Mouse (Mus musculus) embryonic facial prominence, embryonic 11.5 days (tissue): ENCODE results near the gene Svs2. TPM values are rescaled to one million over a fixed set of nuclear protein-coding genes. Genes with fewer than 3 reads are reported as not detected.

Source experiments
- ATAC-seq: fragments of 200-750 bp; cut with Nextera tagmentation; replicated peaks from 2 replicates; pipeline ENCODE4 v1.8.0; 2017; ENCODE audit warnings: low read depth; ENCODE audit not compliant: insufficient number of reproducible peaks, low FRiP score, low TSS enrichment
- DNase-seq: peaks from one replicate; pipeline ENCODE4 v3.0.0-alpha.2; 2015; ENCODE audit warnings: low spot score
- H3K27ac ChIP-seq: fragments of 300-500 bp; sonication (generic); replicated peaks from 2 replicates; pipeline ENCODE4 v1.5.1; 2014; ENCODE audit warnings: mild to moderate bottlenecking, low read depth, low read length, control low read depth
- H3K27me3 ChIP-seq: fragments of 300-500 bp; sonication (generic); 2 replicates; pipeline ENCODE4 v1.6.1; 2014; ENCODE audit warnings: mild to moderate bottlenecking, low read length, moderate library complexity, mixed read lengths; ENCODE audit not compliant: control insufficient read depth, insufficient read depth
- H3K36me3 ChIP-seq: fragments of 300-500 bp; sonication (generic); replicated peaks from 2 replicates; pipeline ENCODE4 v1.6.1; 2014; ENCODE audit warnings: low read depth, mild to moderate bottlenecking, low read length, moderate library complexity, mixed read lengths; ENCODE audit not compliant: control insufficient read depth, insufficient read depth
- H3K4me1 ChIP-seq: fragments of 300-500 bp; sonication (generic); 2 replicates; pipeline ENCODE4 v1.6.1; 2014; ENCODE audit warnings: low read length, mixed read lengths; ENCODE audit not compliant: control insufficient read depth, insufficient read depth
- H3K4me2 ChIP-seq: fragments of 300-500 bp; sonication (generic); 2 replicates; pipeline ENCODE4 v1.6.1; 2014; ENCODE audit warnings: low read depth, mild to moderate bottlenecking, control low read depth, low read length, moderate library complexity
- H3K4me3 ChIP-seq: fragments of 300-500 bp; sonication (generic); 2 replicates; pipeline ENCODE4 v1.5.1; 2014; ENCODE audit warnings: low read depth, low read length, control low read depth
- H3K9ac ChIP-seq: fragments of 300-500 bp; sonication (generic); replicated peaks from 2 replicates; pipeline ENCODE4 v1.6.1; 2014; ENCODE audit warnings: mild to moderate bottlenecking, control low read depth, low read length
- H3K9me3 ChIP-seq: fragments of 300-500 bp; sonication (generic); replicated peaks from 2 replicates; pipeline ENCODE4 v1.6.1; 2016; ENCODE audit warnings: mild to moderate bottlenecking, low read length, inconsistent platforms, mixed read lengths; ENCODE audit not compliant: control insufficient read depth
- WGBS: fragments of 180-500 bp; shearing (Covaris S2); extraction: QIAGEN DNeasy Blood & Tissue Kit; methylation state at CpG from one replicate; pipeline ENCODE4 v1.1.7; 2014; 5-methylcytosine and 5-hydroxymethylcytosine counted together
- polyA plus RNA-seq: library from polyadenylated mRNA; unstranded; fragments of >200 nt; fragmentation: Nextera tagmentation; extraction: Ambion mirVana; gene quantifications from 2 replicates; pipeline ENCODE4 v1.2.1, GENCODE M21; 2014

The Svs2 gene
- polyA plus RNA-seq, 1 experiment from 2014 or later, result not detected

DNA sequence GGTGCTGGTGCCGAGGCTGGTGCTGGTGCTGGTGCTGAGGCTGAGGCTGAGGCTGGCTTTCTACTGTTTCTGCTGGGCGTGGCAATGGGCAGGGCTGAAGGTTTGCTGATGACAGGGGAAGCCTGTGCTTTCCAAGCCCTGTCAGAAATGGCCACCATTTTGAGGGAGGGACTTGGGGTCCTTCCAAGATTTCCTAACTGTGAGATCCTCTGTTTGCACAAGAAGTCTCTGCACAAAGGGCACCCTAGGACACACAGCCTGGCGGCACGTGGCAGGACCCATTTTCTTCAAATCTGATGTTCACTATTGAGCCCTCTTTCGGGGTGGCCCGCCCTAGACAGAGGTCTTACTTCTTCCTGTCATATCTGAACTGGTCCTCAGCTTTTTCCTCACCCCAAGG, 47.7 kb downstream of the Svs2 start, which contains the start of gene Wfdc12:
TSS of gene Wfdc12 (minus strand) at position 33 of the 400 bp plus-strand sequence.
- Histone ChIP-seq H3K27me3 (no peaks in the 10 kb centered on the region), H3K4me2 (no peak within 1 kb of the TSS), H3K9ac (no peak within 1 kb of the TSS), H3K36me3 (no peaks in the 10 kb centered on the region), H3K27ac (no peak within 1 kb of the TSS), H3K9me3 (no peaks in the 10 kb centered on the region), H3K4me1 (no peaks in the 10 kb centered on the region), H3K4me3 (no peak within 1 kb of the TSS)
- WGBS, result 86% methylated on average over 6 of the region's 6 CpGs
- no peak for DNase-seq
- no peak for ATAC-seq

DNA sequence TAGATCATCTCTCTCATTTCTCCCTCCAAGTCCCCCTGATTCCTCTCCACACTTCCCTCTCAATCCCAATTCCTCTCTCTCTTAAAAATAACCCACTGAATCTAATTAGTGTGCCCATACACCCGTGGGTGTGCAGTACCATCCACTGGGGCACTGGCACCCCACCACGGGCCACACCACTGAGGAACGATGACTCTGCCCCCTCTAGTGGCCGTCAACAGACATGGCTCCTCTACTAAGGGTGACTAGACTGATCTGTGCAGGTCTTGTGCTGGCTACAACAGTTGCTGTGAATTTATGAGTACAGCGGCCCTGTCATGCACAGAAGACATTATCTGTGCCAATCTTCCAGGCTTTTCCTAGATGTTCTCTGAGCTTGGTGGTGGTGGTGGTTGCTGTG, 49.5 kb downstream of the Svs2 start:
- 27% methylated on average over 5 of the region's 5 CpGs for WGBS
- H3K9me3 ChIP-seq, result no peaks in the 10 kb centered on the region
- H3K27me3 ChIP-seq, result no peaks in the 10 kb centered on the region
- no peak overlapping the region for H3K4me2 ChIP-seq
- H3K27ac ChIP-seq, result no peak overlapping the region
- no peak for ATAC-seq
- no peaks in the 10 kb centered on the region for H3K36me3 ChIP-seq
- peak; percentile 10 for DNase-seq
- no peak overlapping the region for H3K9ac ChIP-seq
- no peak overlapping the region for H3K4me3 ChIP-seq
- H3K4me1 ChIP-seq, result no peaks in the 10 kb centered on the region

Other genes starting within 250 kb of the Svs2 start
- 332 and 344 TPM in 2 replicates for gene Ywhab, start 243.5 kb downstream of the Svs2 start, polyA plus RNA-seq
- gene Pabpc1l, start 213.0 kb downstream of the Svs2 start, polyA plus RNA-seq, result 1.4 and 2.2 TPM in 2 replicates
- 26.5 and 31.4 TPM in 2 replicates for gene Stk4, start 168.1 kb downstream of the Svs2 start, polyA plus RNA-seq
- gene Tomm34, start 167.3 kb downstream of the Svs2 start, polyA plus RNA-seq, result 60.5 and 61.0 TPM in 2 replicates
- 0.07 and 0.20 TPM in 2 replicates for gene Kcns1, start 67.4 kb downstream of the Svs2 start, polyA plus RNA-seq
- gene Wfdc5, start 55.7 kb downstream of the Svs2 start, polyA plus RNA-seq, result not detected in 2 replicates
- gene Wfdc12, start 47.9 kb downstream of the Svs2 start, polyA plus RNA-seq, result not detected in 2 replicates
- not detected in 2 replicates for gene Wfdc15a, start 38.3 kb downstream of the Svs2 start, polyA plus RNA-seq
- not detected in 2 replicates for gene Wfdc15b, start 16.8 kb downstream of the Svs2 start, polyA plus RNA-seq
- gene Svs3b, start 18.2 kb upstream of the Svs2 start, polyA plus RNA-seq, result not detected in 2 replicates
- not detected in 2 replicates for gene Svs4, start 40.0 kb upstream of the Svs2 start, polyA plus RNA-seq
- gene Svs3a, start 50.8 kb upstream of the Svs2 start, polyA plus RNA-seq, result not detected in 2 replicates
- not detected in 2 replicates for gene Svs6, start 78.3 kb upstream of the Svs2 start, polyA plus RNA-seq
- not detected in 2 replicates for gene Svs5, start 94.3 kb upstream of the Svs2 start, polyA plus RNA-seq
- gene Slpi, start 150.6 kb upstream of the Svs2 start, polyA plus RNA-seq, result 0.32 and 0.79 TPM in 2 replicates
- not detected in 2 replicates for gene Rbpjl, start 164.7 kb upstream of the Svs2 start, polyA plus RNA-seq
- 1.2 and 1.3 TPM in 2 replicates for gene Matn4, start 166.7 kb upstream of the Svs2 start, polyA plus RNA-seq
- 19.2 and 24.1 TPM in 2 replicates for gene Sdc4, start 205.4 kb upstream of the Svs2 start, polyA plus RNA-seq
- gene Sys1, start 218.5 kb upstream of the Svs2 start, polyA plus RNA-seq, result 53.3 and 58.3 TPM in 2 replicates
- 2.6 and 4.3 TPM in 2 replicates for gene Gm20458, start 222.5 kb upstream of the Svs2 start, polyA plus RNA-seq
- gene Trp53tg5, start 235.3 kb upstream of the Svs2 start, polyA plus RNA-seq, result not detected in 2 replicates
- gene Dbndd2, start 247.6 kb upstream of the Svs2 start, polyA plus RNA-seq, result 1.6 and 4.2 TPM in 2 replicates